Mouse (Mus musculus) WW6 (cell line): Measurements from ENCODE around the gene Vgf.

Source experiments
- DNase-seq: peaks from one replicate; pipeline ENCODE4 v3.0.0-alpha.2; 2013; ENCODE audit warnings: low read depth, low spot score

The Vgf gene

DNA sequence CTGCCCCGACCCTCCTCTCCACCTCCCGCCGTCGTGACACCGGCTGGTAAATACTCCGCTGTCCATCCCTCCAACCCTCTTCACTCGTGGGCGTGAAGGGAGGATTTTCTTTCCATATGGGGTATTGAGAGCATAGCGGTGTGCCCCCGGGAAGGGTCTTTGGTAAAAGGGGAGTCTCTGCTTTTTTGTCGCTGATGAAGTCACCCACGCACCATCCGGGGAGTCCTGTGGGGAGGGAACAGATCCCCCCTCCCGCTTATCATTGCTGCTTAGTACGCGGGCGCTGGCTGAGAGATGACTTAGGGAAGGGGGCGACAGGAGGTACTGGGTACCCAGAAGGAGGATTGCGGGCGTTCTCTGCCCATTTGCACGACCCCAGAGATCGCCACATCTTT is 4.2 kb downstream of the Vgf start:
- no peak for DNase-seq

DNA sequence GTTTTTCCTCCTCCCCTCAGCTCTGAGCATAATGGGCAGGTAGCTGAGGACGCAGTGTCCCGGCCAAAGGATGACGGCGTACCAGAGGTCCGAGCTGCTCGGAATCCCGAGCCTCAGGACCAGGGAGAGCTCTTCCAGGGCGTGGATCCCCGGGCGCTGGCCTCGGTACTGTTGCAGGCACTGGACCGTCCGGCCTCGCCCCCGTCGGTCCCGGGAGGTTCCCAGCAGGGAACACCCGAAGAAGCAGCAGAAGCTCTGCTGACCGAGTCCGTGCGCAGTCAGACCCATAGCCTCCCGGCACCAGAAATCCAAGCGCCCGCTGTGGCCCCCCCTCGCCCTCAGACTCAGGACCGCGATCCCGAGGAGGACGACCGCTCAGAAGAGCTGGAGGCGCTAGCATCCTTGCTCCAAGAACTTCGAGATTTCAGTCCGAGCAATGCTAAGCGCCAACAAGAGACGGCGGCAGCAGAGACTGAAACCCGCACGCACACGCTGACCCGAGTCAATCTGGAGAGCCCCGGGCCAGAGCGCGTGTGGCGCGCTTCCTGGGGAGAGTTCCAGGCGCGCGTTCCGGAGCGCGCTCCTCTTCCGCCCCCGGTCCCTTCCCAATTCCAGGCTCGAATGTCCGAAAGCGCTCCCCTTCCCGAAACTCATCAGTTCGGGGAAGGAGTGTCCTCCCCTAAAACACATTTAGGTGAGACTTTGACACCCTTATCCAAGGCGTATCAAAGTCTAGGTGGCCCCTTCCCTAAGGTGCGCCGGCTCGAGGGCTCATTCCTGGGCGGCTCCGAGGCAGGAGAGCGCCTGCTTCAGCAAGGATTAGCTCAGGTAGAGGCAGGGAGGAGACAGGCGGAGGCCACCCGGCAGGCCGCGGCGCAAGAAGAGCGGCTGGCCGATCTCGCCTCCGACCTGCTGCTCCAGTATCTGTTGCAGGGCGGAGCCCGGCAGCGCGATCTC is 5.2 kb downstream of the Vgf start:
- DNase-seq, result no peak

DNA sequence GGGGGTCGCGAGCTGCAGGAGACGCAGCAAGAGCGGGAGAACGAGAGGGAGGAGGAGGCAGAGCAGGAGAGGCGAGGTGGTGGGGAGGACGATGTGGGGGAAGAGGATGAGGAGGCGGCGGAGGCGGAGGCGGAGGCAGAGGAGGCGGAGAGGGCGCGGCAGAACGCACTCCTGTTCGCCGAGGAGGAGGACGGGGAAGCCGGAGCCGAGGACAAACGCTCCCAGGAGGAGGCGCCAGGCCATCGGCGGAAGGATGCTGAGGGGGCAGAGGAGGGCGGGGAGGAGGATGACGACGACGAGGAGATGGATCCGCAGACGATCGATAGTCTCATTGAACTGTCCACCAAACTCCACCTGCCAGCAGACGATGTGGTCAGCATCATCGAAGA is 5.8 kb downstream of the Vgf start:
- no peak for DNase-seq

DNA sequence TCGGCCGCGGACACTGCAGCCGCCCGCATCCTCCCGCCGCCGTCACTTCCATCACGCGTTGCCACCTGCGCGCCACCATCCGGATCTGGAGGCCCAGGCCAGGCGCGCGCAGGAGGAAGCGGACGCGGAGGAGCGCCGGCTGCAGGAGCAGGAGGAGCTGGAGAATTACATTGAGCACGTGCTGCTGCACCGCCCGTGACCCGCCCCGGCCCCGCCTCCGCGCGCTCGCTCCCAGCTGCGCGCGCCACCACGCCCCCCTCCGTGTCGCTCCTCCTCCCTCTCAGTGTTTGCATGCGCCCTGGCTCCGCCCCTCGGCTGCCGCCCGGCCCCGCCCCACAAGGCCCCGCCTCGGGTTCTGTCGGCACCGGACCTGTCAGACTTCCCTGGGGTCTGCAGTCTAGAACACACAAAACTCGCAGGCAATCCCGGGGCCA is 6.5 kb downstream of the Vgf start:
- DNase-seq, result peak; percentile 83

DNA sequence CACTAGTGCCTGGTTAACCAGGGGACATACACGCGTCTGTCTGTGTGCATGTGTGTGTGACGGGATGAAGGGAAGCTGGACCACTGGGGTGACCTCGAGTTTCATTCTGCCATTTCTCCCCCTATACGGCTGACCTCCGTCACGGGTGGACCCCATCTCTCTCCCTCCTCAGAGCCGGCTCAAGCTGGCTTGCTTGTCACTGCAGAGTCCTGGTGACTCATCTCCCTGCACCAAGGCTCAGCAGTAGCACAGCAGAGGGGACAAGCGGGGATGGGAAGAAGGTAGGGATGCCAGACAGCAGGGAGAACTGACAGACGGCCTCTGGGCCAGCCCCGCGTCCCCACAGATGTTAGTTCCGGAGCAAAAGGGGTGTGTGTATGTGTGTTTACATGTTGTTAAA is 10.0 kb downstream of the Vgf start:
- no peak for DNase-seq

DNA sequence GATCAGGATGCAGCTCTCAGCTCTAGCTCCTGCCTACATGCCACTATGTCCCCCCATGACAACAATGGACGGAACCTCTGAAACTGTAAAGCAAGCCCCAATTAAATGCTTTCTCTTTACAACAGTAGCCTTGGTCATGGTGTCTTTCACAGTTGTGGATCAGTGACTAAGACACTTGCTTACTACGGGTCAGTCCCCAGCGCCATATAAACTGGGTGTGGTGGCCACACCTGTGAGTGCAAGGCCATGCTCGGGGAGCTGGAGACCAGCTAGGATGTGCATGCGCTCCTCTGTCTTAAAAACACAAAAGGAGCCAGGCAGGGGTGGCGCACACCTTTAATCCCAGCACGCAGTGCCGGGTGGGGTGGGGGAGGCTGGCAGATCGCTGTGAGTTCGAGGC is 13.3 kb downstream of the Vgf start:
- no peak for DNase-seq

DNA sequence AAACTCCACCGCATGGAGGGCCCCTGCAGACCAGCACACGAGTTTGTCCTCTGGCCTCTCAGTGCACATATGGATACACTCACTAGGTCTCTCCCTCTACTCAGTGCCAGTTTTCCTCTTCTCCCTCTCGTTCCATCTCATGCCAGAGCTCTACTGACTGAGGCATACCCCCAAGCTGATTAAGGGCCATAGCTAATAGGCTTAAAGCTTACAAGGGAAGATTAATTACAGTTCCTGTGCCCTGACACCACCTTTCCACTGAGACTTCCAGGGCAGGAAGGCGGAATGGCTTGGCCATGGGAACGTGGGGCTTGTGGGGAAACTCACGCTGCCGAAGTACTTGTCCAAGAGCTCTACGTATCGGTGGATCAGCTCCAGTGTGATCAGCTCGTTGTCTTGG is 15.2 kb downstream of the Vgf start:
- no peak for DNase-seq

DNA sequence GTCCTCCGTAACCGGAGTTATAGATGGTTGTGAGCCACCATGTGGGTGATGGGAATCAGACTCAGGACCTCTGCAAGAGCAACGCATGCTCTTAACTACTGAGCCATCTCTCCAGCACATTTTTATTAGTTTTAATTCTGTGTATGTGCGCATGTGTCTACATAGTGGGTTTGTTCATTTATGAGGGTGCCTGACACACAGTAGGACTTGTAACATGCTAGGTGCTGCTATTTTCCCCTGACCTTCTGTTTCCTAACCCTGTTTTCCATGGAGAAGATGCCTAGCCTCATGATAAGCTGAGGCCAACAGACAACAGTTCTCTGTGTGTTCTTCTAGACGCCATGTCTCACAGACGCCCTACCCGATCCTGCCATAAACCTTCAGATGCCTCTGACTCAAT is 17.8 kb downstream of the Vgf start:
- DNase-seq, result no peak

DNA sequence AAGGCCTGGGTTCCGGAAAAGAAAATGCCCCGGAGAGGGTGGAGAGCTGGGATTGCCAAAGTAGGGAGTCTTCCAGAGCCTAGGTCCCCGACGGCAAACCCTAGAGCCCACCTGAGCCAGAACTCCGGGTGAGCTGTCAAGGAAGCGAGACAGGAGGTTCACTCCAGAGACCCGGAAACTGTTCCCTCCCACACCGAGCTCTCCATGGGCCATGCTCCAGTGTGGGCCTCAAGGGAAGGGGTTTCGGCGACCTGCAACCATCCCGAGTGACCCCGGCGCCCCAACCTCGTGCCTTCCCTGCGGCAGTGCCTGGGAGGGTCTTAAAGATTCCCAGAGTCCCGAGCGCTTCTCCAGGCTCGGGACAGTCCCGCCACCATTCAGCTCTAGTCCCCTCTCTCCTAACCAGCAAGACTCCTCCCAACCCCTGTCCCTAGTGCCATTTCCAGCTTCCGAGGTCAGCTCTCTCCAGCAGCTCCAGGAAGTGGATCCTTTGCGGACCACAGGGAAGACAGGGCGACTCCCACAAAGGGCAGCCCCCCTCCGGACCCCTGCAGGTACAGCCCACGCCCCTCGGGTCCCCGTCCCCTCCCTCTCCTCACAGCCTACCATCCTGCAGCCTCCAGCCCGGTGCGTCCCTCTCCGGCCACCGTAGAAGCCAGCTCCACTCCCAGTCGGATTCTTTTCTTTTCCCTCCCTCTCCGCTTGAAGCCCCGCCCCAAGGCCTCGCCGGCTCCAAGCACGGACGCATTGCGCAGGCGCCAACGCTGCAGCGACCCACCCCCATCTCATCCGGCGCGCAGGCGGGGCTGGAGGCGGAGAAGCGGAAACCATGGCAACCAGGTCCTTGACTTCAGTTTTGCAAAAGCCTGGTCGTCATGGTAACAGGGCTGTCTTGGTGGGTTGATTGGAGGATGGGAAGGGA is 19.5 kb downstream of the Vgf start, which contains the start of gene Ap1s1:
Gene Ap1s1 (minus strand): TSS at position 734 of the 922 bp plus-strand sequence.
- peak; percentile 99 for DNase-seq

DNA sequence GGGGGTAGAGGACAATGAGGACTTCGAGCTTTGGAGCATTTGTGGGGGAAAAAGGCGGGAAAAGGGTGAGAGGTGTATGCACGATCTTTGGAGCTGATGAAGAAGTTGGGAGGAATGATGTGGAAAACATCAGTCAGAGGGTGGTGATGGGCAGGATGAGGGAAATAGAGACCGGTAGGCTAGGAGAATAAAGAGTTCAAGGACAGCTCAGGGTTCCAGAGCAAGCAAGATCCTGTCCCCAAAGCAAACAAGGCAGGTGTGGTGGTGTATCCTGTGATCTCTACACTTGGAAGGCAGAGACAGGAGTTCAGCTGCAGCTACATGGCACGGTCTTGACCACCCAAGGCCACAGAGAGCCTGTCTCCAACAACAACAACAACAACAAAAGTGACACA is 20.1 kb downstream of the Vgf start:
- DNase-seq, result no peak

DNA sequence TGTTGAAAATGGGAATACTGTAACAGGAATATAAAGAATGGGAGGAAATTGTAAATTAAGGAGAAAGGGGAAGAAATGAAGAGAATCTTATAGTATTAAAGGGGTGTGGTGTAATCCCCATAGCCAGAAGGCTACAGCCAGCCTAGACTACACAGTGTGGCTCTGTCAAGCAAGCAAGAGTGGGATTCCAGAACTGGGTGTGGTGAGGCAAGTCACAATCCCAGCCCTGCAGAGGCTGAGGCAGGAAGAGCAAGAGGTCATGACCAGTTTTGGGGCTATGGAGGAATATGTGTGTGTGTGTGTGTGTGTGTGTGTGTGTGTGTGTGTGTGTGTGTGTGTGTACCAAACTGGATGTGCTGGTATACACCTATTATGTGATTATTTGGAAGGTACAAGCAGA is 20.8 kb downstream of the Vgf start:
- DNase-seq, result no peak

DNA sequence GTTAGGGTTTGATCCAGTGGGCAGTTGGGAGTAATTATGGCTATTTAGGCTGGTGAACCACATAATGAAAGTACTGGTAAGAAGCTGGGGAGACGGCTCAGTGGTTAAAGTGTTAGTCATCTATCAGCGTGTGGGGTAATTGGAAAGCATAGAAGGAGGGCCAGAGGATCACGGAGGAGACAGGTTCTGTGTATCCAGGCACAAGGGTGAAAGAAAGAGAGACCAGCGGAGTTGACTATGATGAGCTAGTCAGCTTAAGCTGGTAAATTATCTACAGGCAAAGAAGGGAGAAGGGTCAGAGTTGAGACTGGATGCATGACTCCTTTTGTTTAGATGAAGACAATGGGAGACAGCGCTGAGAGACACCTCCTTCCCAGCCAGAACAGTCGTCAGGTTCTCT is 24.9 kb downstream of the Vgf start:
- DNase-seq, result no peak

DNA sequence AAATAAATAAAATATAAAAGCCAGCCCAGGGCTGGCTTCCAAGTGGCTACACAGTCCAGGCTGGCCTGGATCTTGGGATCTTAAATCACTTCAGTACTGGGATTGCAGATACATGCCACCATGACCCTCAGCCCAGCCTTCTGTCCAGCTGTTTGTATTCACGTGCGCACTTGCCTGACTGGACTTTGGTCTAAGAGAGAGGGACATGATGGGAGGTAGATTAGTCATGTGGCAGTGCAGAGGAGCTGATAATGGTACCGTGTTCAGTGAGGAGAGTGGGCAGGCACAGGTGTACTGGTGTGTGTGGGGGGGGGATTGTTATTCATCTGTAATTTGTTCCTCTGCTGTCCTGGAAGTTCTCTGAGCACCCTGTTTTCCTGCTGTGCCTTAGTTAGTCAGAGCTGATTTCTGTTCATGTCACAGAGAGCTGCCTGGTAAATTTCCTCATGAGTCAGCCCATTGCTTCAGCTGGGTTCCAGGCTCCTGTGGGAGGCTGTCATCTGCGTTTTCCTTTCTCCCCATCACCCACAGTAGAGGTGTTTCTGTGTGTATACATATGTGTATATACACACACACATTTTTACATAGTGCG is 25.8 kb downstream of the Vgf start:
- no peak for DNase-seq

DNA sequence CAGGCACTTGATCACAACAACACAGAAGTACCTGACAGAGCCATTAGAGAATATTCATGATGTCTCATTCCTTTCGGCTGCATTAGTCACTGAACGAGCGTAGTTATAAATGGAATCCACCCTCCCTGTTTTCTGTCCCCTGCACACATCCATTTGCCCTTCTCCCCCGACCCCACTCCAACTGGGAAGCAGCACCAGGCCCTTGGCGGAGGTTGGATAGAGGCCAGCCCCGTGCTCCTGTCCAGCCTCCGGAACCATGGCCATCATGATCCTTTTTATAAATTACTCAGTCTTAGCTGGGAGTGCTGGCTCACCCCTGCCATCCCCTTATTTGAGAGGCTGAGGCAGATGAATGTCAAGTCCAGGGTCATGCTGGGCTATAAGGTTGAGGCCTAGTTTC is 28.1 kb downstream of the Vgf start:
- DNase-seq, result no peak

DNA sequence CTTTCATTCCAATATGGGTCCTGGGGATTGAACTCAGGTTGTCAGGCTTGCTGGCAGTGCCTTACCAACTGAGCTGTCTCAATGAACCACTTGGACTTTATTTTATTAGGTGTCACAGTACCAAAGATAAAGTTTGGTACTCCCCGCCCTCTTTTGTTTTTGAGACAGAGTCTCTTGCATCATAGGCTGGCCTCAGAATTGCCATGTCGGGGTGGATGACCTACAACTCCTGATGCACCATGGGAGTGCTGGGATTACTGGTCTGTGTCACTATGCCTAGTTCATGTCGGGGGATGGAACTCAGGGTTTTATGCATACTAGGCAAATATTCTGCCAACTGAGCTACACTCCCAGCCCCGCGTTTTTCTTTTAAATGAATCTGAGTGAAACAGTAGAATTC is 28.7 kb downstream of the Vgf start:
- no peak for DNase-seq

DNA sequence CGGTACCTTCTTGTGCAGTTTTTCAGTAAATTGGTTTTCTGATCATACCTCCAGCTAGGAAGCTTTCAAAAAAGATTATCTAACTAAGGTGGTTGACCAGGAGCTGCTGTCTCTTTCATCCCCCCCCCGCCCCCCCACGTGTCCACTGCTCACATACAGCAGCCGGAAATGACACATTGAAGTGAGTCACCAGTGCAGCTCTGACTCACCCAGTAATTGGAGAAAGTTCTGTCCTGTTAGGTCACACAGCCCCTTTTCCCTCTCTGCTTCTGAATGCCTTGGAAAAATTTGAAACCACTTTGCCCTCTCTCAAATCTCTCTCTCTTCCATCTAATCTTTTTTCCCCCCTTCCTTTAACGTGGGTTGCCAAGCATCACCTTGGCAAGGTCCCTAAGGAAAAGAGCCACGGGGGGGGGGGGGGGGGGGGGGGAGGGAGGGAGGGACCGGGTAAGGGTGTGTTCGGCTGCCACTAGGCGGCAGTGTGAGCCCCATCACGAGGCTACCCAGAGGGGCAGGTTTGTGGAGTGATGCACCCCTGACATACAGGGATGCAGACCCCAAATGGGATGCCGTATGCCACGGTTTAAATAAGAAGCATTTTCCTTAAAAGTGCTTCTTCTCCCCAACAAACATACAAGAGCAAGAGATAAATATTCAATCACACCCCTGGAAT is 35.8 kb downstream of the Vgf start:
- no peak for DNase-seq

DNA sequence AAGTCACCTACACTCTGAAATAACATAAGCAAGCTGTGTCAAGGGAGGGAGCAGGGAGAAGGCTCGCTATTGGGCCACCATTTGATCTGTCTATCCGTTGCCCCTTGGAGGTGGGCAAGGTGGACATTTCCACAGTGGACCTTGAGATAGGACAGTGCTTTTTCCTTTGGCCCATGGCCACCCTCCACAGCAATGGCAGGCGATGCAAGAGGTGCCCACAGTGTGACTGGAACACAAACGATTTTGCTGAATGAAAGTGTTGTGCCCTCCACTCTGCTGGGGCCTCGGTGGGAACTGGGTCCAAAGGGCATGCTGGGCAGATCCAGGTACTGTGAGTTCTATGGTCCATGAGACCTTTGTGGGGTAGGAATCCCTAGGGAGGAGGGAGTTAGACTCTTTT is 36.4 kb downstream of the Vgf start:
- no peak for DNase-seq

DNA sequence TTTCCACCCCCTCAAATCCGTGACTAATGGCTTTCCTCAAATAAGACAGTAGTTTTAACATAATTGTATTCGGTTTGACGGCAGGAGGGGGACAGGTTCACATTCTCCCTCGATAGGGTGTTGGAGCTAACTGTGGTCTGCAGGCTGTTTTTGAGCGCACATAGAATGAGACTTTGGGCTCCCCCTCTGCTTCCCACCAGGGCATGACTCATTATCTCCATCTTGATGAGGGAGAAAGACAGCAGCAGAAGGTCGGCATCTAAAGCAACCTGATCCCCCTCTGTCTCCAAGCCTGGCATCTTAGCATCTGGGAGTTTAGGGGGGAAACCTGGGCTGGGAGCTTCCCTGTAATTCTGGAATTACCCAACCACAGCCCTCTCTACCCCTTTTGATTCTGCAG is 39.3 kb downstream of the Vgf start:
- DNase-seq, result no peak

DNA sequence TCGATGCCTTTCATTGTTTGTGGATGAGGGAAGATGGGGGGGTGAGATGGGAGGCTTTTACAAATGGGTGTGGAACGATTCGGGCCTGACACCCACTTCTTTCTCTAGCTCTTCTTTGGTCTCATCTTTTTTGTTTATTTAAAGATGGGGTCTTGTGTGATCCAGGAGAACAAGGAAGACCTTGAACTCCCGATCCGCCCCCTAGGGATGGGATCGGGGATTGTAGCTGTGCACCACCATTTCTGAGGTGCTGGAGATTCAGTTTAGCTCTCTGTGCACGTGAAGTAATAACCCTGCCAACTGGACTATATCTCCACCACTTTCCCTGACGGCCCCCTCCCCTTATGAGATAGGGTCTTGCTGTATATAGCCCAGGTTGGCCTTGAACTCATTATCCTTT is 39.7 kb downstream of the Vgf start:
- no peak for DNase-seq

DNA sequence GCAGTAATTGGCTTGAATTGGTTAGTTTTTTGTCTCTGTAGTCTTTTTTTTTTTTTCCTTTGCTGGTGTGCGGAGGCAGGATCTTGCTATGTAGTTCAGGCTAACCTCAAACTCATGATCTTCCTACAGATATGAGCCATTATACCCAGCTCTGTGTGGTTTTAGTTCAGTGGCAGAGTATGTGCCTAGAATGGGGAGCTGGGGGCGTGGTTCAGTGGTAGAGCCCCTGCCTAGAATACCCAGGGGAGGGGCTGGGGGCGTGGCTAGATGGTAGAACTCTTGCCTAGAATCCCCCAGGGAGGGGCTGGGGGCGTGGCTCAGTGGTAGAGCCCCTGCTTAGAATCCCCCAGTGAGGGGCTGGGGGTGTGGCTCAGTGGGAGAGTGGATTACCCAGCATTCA is 42.5 kb downstream of the Vgf start:
- DNase-seq, result no peak

DNA sequence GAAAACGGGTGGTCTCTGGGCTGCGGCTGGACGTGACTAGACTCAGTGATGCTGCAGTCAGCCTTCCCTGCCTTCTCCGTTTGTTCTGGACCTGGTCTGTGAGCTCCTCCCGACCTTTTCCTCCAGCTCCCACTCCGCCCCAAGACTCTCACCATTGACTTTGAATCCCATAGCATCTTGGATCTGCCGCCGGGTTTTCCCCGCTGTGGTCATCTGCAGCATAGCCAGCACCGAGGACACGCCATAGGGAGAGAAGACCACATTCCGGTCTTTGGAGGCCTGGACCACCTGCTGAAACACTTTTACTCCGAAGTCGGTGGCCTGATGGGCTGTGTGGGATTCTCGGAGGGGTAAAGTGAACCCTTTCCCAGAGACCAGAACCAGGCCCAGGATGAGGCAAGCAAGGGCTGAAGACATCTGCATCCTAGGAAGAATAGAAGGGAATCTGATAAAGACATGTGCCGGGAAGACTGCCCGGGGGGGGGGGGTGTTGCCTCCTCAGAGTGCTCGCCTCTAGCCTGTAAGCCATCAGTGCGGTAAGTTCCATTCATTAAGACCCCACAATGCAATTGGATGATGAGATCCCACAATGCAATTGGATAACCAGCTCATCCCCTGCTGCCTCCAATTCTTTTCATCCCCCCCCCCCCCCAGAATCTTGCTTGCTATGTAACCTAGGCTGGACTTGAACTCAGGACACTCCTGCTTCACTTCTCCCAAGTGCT is 44.9 kb downstream of the Vgf start:
- DNase-seq, result no peak
